Mouse (Mus musculus) liver, adult (tissue): ENCODE results near the gene Hist1h2ai.
"Not testable (repeated sequence)": the region's sequence is repeated elsewhere in the genome, so short reads cannot be mapped to it uniquely, and the experiment has no call there.

ENCODE experiments used
- GATA4 ChIP-seq: IDR thresholded peaks from 2 replicates; pipeline ENCODE4 v1.6.1; 2014; ENCODE audit warnings: mild to moderate bottlenecking, low read length; ENCODE audit not compliant: insufficient replicate concordance

The Hist1h2ai gene

DNA sequence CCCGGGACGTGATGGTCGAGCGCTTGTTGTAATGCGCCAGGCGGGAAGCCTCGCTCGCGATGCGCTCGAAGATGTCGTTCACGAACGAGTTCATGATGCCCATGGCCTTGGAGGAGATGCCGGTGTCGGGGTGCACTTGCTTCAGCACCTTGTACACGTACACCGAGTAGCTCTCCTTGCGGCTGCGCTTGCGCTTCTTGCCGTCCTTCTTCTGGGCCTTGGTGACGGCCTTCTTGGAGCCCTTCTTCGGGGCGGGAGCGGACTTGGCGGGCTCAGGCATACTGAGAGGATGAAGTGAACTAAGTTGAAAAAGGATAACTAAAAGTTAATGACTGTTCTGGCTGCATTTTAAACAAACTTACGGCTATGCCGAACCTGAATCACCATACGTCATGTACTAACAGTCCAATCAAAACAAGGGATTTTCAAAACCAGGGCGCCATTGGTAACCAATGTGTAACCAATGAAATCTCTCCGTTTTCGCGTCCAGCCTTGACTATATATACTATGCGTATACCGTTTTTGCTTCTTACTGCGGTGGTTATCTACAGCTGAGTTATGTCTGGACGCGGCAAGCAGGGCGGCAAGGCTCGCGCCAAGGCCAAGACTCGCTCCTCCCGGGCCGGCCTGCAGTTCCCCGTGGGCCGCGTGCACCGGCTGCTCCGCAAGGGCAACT, at the start of gene Hist1h2ai, which contains the start of gene Hist1h2bl:
Gene Hist1h2ai (plus strand): TSS at position 559 of the 676 bp plus-strand sequence.
Gene Hist1h2bl (minus strand): TSS at position 280 of the 676 bp plus-strand sequence.
- not testable (repeated sequence) for TF ChIP-seq GATA4

DNA sequence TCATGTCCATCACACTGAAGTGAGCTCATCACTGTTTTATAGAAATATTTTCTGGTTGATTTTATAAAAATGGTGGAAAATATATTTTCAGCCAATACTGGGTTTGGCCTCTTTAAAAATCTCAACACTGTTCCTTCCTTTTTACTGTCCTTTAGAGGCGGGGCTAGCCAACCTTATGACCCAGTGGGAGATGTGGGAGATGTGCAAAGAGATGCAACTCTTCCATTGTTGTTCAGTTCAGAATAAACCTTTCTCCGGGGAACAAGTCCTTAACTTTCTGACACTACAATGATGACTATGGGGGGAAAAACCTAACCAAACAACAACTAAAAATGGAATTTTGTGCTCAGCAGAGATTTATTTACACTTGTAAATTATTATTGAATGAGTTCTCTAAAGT, 38.9 kb upstream of the Hist1h2ai start, which contains the start of gene Olfr1360:
Gene Olfr1360 (minus strand): TSS at position 101 of the 400 bp plus-strand sequence.
- TF ChIP-seq GATA4: no peak

DNA sequence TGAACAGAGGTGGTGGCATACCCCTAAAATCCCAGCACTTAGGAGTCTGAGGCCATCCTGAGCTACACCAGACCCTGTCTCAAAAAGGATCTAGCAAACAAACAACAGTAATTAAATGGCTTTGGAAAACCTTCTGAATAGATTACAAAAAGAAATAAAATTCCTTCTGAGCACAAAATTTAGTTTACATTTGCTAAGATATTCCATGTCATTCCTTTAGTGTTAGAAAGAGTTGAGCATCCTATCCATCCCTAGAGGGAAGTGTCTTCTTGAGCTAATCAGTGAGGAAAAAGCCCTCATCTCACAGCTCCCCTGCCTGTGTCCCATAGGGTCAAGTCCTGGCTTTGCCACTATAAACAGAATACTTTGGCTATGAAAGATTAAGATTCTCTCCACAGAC, 18.4 kb upstream of the Hist1h2ai start, which contains the start of gene Olfr1359:
Gene Olfr1359 (plus strand): TSS at position 301 of the 400 bp plus-strand sequence.
- no peak for TF ChIP-seq GATA4

DNA sequence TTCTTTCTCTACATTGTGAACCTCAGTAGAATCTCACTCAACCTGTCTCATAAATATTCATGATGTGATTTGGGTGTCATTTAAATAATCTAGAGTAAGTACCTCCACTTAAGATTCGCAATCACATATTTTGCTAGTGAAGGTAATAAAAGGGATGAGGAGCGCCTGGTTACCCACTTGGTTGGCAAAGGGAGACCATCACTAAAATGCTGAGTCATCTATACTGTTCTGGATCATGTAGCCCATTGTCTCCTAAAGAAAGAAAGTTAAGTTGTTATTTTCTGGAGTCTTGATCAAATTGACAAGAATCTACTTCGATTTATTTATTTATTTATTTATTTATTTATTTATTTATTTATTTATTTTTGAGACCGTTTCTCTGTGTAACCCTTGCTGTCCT, 9.6 kb upstream of the Hist1h2ai start:
- no peak for TF ChIP-seq GATA4

DNA sequence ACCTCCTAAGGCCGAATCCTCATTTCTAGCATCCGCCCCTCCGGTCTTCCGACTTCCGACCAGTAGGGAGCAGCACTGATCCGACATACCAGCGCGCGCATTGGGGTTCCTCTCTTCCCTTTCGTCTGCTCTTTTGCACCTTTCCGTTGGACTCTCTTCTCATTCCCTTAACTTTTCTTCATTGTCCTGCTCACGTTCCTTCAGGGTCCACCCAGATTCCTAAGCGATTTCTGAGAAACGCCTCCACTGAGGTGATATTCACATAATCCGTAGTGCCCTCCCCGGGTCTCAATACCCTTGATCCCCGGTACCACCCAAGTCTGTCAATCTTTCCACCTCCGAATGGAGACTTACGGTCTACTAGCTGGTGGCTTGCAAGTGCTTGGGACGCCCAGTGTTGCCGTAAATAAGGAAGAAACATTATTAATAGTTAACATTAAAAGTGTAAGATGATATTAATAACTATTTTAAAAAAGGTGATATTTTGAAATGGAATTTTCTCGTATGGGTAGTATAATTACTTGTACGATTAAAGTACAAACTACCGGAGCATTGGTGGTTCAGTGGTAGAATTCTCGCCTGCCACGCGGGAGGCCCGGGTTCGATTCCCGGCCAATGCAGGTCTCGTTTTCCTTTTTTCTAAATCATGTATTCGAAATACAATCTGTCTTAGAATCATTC, 6.1 kb upstream of the Hist1h2ai start:
- no peak for TF ChIP-seq GATA4

DNA sequence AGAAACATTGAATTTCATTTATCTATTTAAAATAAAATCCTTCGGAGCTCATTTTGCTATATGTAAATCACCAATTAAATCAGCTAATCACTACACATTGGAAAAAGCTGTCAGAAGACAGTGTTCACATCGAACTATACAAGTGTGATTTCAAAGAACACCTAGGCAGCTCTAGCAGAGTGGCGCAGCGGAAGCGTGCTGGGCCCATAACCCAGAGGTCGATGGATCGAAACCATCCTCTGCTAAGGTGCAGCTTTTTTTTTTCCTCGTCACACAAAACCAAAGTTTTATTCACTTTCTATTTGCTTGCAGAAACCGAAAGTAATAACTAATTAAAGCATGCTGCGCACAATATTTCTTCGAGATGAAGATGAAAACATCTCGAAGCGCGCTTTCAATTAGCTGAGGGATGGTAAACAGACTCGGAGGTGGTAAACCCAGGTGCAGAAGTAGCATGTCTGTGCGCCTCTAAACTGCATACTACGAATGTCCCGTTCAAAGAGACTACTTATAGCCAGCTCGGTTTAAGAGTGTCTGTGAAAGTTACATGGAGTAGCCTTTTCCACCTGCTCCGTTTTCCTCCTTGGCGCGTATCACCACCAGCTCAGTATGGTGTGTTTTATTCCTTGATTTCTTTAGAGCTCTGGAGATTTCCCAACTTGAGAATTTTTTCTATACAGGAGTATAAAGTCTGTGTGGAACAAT, 5.2 kb upstream of the Hist1h2ai start:
- TF ChIP-seq GATA4: no peak

DNA sequence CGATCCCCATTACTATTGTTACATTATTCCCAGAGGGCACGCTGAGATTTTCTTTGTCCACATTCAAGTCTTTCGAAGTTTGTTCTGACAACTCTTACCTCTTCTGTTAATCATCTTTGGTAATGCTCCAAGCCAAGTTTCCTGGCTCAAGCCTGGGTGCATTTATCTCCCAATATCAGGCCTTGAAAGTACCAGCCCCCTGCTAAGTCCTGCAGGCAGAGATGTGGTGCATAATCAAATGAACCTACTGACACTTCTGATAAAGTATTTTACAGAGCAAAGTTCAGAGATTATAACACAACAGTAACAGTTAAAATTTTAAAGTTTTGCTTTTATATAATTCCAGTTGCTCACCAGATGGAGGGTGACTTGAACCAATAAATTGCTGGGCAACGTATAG, 4.5 kb upstream of the Hist1h2ai start:
- TF ChIP-seq GATA4: no peak

DNA sequence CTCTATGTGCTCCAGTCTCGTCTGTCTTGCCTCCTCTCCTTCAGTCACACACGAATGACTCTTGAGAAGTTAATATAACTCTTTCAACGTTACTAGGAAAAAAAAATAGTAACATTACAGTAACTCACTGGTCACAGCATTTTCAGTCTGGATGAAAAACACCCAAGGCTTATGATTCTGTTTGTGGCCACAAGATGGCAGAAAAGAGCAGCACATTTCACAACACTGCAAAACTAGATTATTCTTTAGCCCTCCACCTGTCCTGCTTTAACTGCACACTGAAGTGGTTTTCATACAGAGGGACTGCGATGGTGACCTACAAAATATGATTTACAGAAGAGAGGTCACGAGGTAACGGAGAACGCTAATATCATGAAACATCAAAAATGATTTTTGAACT, 1.5 kb upstream of the Hist1h2ai start:
- no peak for TF ChIP-seq GATA4

DNA sequence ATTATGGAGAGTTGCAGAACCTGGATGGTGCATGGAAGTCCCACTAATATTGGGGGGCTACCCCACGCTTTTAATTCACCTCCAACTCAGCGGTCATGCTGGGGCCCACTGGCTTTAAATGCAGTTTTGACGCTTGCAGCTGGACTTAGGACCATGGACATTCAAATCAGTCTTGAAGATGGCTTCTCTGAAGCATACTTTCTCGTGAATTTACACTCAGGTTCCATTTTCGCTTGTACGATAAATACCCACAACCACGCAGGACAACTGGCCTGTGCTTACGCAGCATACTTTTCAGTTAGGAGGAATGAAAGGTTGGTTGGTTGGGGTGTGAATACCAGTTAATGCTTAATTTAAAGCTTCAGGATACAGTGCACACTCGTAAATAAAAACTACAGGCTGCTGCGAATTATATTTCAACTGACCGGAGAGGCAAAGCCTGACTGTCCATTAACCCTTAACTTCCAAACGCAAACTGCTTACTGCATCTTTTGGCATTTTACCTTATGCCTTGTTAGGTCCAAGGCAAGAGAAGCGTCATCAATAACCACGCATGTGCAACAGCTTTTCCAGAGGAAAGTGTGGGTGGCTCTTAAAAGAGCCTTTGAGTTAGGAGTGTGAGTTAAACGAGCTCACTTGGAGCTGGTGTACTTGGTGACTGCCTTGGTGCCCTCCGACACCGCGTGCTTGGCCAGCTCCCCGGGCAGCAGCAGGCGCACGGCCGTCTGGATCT, 925 bp upstream of the Hist1h2ai start:
- no peak for TF ChIP-seq GATA4

DNA sequence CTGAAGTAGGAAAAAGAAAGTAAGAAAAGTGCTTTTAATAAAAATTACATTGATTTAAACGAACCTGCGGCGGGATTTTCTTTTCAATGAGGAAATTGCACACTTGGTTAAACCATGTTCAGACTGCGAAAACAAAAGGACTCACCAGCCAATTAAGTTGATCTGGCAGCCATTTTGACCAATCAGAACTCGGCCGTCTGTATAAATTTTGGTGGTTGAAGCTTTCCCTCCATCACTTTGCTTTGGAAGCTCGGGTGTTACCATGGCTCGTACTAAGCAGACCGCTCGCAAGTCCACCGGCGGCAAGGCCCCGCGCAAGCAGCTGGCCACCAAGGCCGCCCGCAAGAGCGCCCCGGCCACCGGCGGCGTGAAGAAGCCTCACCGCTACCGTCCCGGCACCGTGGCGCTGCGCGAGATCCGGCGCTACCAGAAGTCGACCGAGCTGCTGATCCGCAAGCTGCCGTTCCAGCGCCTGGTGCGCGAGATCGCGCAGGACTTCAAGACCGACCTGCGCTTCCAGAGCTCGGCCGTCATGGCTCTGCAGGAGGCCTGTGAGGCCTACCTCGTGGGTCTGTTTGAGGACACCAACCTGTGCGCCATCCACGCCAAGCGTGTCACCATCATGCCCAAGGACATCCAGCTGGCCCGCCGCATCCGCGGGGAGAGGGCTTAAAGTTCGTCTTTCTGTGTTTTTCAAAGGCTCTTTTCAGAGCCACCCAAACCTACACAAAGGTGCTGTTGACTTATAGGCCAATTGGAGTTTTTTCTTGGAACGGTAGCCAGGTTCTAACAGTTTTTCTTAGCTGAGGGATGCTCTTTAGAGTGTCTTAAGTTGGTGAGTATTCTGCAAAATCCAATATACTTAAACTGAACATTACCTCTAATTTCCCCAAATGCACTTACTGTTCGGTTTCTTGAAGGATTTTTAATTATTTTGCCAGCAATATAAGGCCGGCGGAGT, 1.5 kb downstream of the Hist1h2ai start, which contains the start of gene Hist1h3h:
Gene Hist1h3h (plus strand): TSS at position 263 of the 961 bp plus-strand sequence.
- TF ChIP-seq GATA4: not testable (repeated sequence)

DNA sequence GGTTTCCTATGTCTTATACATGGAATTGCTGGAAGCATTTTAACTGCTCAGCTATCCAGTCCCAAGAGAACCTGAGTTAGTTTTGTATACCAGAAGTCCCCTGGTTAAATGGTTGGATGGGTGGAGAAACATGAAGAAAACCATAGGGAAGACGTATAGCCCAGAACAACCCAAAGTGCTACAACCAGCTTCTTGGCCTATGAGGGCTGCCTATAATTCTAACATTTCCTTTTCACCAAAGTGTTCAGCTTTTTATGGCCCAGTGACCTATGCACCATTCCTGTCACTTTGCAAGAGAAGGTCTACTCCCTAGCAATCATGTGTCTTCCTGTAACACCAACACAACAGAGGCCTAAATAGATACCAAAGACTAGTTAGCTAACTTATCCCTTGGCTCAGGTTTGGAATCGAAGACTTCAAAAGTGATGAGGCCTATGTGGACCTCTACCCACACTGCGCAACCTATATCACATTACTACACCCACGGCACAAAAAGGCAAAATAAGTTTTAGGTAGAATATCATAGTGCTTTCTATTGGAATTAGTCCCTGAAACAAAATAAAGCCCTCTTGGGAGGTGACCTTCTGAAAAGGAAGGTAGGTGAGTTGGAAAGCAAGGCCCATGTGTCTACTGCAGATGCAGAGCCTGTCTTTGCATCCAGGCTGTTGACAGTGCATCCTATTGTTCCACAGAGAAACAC, 2.3 kb downstream of the Hist1h2ai start:
- TF ChIP-seq GATA4: no peak

DNA sequence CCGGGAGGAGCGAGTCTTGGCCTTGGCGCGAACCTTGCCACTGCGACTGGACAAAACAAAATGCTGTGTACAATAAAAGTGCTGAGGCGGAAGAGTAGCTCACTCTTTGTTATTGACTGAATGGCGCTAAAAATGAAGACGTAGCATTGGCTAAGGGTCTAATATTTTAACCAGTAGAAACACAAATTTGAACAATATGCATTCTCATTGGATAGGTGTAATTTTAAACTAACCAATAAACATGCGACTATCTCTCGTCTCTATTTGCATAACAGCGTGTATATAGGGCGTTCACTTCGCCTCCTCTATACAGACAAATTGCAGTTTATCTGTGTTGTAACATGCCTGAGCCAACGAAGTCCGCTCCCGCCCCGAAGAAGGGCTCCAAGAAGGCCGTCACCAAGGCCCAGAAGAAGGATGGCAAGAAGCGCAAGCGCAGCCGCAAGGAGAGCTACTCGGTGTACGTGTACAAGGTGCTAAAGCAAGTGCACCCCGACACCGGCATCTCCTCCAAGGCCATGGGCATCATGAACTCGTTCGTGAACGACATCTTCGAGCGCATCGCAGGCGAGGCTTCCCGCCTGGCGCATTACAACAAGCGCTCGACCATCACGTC, 5.6 kb downstream of the Hist1h2ai start, which contains the start of gene Hist1h2bm:
Gene Hist1h2bm (plus strand): TSS at position 288 of the 616 bp plus-strand sequence.
- not testable (repeated sequence) for TF ChIP-seq GATA4
